Mouse (Mus musculus) megakaryocyte, embryonic 14.5 days (primary cell): Measurements from ENCODE around the gene Fam131a.

Source experiments
- FLI1 ChIP-seq: IDR thresholded peaks from 2 replicates; pipeline ENCODE4 v1.6.1; 2012; ENCODE audit warnings: low read length, inconsistent platforms, mixed read lengths
- GATA1 ChIP-seq: IDR thresholded peaks from 3 replicates; pipeline ENCODE4 v1.6.1; 2012; ENCODE audit warnings: mixed read lengths, low read length, inconsistent platforms, borderline replicate concordance

DNA sequence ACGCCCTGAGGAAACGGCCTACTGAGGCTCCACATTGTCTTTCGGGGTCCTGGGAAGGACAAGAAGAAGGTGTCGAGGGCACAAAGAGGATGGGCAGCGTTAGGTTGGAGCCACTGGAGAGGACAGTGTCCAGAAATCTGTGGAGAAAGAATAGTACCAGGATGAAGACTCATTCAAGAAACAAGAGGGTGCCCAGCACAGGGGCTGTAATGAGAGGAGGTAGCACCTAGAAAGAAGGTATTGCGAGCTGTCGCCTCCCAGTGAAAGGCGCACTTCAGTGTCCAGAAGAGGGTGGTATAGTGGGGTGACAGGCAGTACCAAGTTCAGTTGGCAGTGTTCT lies 23.8 kb downstream of the Fam131a start:
- no peak for TF ChIP-seq GATA1
- no peak for TF ChIP-seq FLI1
